Mouse (Mus musculus) duodenum, adult 2 months (tissue): ENCODE results near the gene Dll4. TPM values are rescaled to one million over a fixed set of nuclear protein-coding genes. Genes with fewer than 3 reads are reported as not detected.

Experiments used
- polyA plus RNA-seq: library from polyadenylated mRNA; depleted of rRNA; stranded (reverse); fragments of >200 nt; gene quantifications from 2 replicates; pipeline ENCODE4 v1.2.3, GENCODE M21; 2012; ENCODE audit warnings: low replicate concordance; rRNA removed

The Dll4 gene
- 9.4 and 13.5 TPM in 2 replicates for polyA plus RNA-seq

DNA sequence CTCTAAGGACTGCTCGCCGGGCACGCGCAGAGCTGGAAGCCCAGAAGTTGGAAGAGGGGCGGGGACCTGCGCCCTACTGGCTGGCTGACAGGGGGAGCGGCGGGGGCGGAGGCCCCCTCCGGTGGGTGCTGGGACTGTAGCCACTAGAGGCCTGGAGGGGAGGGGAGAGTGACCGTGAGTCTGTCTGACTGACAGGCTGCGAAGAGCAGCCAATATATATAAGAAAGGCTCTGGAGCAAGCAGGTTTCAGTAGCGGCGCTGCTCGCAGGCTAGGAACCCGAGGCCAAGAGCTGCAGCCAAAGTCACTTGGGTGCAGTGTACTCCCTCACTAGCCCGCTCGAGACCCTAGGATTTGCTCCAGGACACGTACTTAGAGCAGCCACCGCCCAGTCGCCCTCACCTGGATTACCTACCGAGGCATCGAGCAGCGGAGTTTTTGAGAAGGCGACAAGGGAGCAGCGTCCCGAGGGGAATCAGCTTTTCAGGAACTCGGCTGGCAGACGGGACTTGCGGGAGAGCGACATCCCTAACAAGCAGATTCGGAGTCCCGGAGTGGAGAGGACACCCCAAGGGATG, at the start of gene Dll4:
TSS of gene Dll4 (plus strand) at position 217 of the 576 bp plus-strand sequence.

DNA sequence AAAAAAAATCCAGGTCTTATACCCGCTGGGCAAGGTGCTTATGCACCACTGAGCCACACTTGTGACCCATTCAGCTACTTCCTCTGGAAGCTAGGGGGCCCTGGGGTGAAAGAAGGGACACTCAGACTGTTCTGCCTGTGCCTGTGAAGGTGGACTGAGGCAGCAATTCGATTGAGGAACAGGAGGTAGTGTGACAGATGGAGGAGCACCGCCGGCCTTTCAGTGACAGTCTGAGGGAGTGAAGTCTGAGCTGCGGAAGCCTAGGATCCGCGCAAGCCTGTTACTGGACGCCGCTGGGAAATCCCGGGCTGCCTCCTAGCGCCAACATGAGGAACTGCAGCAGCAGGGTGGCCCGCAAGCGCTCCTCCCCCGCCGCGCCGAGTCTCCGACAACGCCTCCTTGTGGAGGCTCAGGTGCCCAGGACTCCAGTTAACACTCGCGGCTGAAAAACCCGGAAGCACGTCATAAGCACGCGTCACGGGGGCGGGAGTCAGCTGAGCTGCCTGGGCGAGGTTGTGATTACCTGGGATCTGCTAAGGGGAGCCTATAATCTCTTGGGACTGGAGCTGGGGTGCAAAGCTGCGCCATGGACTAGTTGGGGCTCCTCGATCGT, 37.2 kb upstream of the Dll4 start, which contains the start of gene Vps18:
TSS of gene Vps18 (plus strand) at position 471 of the 613 bp plus-strand sequence.

DNA sequence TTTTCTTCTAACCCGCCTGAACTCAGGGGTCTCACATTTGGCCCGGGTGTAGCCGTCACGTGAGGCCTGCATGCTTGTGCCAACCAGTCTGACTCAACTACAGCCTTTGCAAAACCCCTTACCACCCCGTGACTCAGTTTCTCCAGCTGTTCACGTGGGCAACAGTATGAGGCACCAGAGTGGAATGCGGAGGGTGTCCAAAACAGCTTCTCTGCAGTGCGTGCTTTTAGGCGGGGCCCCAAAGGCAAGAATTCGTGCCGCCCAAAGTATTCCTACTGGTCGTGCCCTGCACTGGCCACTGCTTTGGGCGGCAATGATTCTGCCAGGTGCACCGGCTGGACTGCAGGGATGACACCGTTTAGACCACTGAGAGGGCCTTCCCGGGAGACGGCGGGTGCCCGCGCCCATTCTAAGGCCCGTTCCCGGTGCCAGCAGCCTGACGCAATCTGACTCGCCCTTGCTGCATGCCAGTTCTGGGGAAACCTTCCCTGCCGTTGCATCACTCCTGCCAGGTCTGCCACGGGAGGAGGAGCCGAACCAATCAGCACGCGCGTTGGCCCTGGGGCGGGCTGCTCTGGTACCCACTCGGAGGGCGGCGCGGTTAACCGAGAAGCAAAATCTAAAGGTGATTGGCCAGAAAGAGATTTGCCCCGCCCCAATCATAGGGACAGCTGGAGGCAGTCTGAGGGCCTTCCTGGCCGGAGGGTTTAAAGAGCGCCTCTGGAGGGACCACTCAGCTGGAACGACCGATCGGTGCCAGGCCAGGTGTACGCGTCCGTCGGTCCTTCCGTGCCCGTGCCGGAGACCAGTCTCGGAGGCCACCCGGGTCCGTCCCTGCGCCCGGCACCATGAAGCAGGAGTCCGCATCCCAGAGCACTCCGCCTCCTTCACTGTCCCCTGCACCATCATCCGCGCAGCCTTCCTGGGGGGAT, 25.2 kb downstream of the Dll4 start, which contains the start of gene Chac1:
TSS of gene Chac1 (plus strand) at position 675 of the 932 bp plus-strand sequence.

Other genes starting within 250 kb of the Dll4 start
- gene Rad51, start 213.0 kb upstream of the Dll4 start, polyA plus RNA-seq, result 4.1 and 4.2 TPM in 2 replicates
- gene Rmdn3, start 168.8 kb upstream of the Dll4 start, polyA plus RNA-seq, result 26.8 and 50.3 TPM in 2 replicates
- 32.5 and 153 TPM in 2 replicates for gene Gchfr, start 158.0 kb upstream of the Dll4 start, polyA plus RNA-seq
- gene Gm14137, start 151.3 kb upstream of the Dll4 start, polyA plus RNA-seq, result 0.04 and 0.06 TPM in 2 replicates
- 29.4 and 36.1 TPM in 2 replicates for gene Zfyve19, start 117.2 kb upstream of the Dll4 start, polyA plus RNA-seq
- gene Dnajc17, start 117.0 kb upstream of the Dll4 start, polyA plus RNA-seq, result 2.9 and 3.1 TPM in 2 replicates
- gene Ppp1r14d, start 95.9 kb upstream of the Dll4 start, polyA plus RNA-seq, result 106 and 267 TPM in 2 replicates
- gene Spint1, start 88.4 kb upstream of the Dll4 start, polyA plus RNA-seq, result 134 and 359 TPM in 2 replicates
- gene Rhov, start 54.5 kb upstream of the Dll4 start, polyA plus RNA-seq, result 2.0 and 3.7 TPM in 2 replicates
- gene Vps18, start 37.0 kb upstream of the Dll4 start, polyA plus RNA-seq, result 17.3 and 20.0 TPM in 2 replicates
- 1.3 and 5.3 TPM in 2 replicates for gene Chac1, start 25.4 kb downstream of the Dll4 start, polyA plus RNA-seq
- 4.2 TPM in 2 replicates for gene Ino80, start 151.9 kb downstream of the Dll4 start, polyA plus RNA-seq
- 0.06 and 0.08 TPM in 2 replicates for gene Exd1, start 221.8 kb downstream of the Dll4 start, polyA plus RNA-seq
- gene Chp1, start 221.9 kb downstream of the Dll4 start, polyA plus RNA-seq, result 62.6 and 71.4 TPM in 2 replicates